ENCODE assay signal across 8 mouse cellular contexts in the genomic region with DNA sequence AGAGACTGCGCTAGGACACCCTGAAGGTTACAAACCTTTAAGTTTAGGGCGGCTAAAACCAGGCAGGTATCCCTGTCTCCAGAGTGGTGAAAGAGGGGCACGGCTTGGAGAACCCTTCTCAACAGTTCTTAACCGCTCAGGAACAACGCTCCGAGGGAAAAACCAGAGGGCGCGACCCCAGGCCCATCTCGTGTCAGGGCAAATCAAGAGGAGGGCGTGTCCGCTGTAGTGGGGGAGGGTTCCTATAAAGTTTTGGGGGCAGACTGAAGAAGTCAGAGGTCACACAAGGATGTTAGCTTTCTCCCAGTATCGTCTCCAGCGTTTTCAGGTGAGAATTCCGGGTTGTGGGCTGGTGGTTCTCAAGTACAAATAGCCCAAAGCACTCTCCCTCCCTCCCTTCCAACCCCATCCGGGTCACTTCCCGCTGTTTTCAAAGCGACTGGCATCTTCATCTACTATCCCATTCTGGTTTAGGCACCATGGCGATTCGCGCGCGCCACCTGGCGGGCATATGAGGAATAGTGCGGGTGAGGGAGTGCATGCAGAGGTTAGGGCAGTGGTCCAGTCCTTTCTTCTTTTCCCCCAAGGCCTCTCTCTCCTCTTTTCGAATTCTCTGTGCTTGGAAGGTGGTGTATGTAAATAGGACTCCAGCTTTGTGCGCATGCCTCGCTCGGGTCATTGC. TPM values are rescaled to one million over a fixed set of nuclear protein-coding genes. Genes with fewer than 3 reads are reported as not detected.
A peak's percentile ranks its signal among the peaks of the same experiment; 100 is the strongest.
DNase-seq lines count a peak whose midpoint lies in the region; ATAC-seq lines count a peak whose summit lies in the region.

Gene Ccdc83, minus strand, starts transcription at position 489 of the 682 bp plus-strand sequence.

- intact Hi-C loops in gastrocnemius, postnatal 14 days (cut with DNase I; ENCODE audit: low total_unique reads), result loop anchor here (5.0 kb wide), 1 partner anchor 268 kb away; no protein-coding TSS in a partner anchor

- peak; percentile 74 to 91 for DNase-seq in adrenal gland, adult (ENCODE audit: inconsistent age in 2 of 2, low spot score in 1 of 2)
- DNase-seq in embryo, embryonic 10.5 days (ENCODE audit: low spot score), result peak; percentile 94
- DNase-seq in gastrocnemius, postnatal 14 days, result peak; percentile 83
- DNase-seq in left cerebral cortex, adult 9 months (ENCODE audit: low spot score in 2 of 2), result peak; percentile 42 to 85
- DNase-seq in right cerebral cortex, postnatal 10 days (ENCODE audit: low spot score in 2 of 2), result peak; percentile 87 to 88
- peak; percentile 77 for DNase-seq in urinary bladder, postnatal 14 days (ENCODE audit: low spot score)

- peak; percentile 92 for ATAC-seq in inflammation-experienced regulatory T-cells, adult 6 months
- ATAC-seq in megakaryocyte progenitor cell, adult 5-6 weeks (replicated peaks; ENCODE audit: poor library complexity), result peak; percentile 98

RNA-seq across cellular contexts. Expression of gene Ccdc83, which starts in this region (rescaled TPM):
- total RNA-seq in gastrocnemius, postnatal 14 days (2021), result under 1 TPM; 0.16 to 0.33 TPM
- polyA plus RNA-seq in inflammation-experienced regulatory T-cells, adult 6 months (2017; shearing (Covaris generic)), result under 1 TPM in 1 of 3 experiments, not detected in 2; 0.25 TPM
- total RNA-seq in megakaryocyte progenitor cell, adult 5-6 weeks (2015), result not detected in 2 replicates
- total RNA-seq in megakaryocyte progenitor cell, adult 5-6 weeks (2017), result not detected in 2 replicates

Comparison
In these comparisons a context has a peak if more than half of its experiments do, and no peak if none do; other contexts are left out.
1. Peak in every context shown above with its lines: DNase-seq and ATAC-seq.
2. Peak in DNase-seq in gastrocnemius, postnatal 14 days; RNA of the gene not detected or under 1 TPM.
3. Peak in ATAC-seq in inflammation-experienced regulatory T-cells, adult 6 months; RNA of the gene not detected or under 1 TPM.
4. Peak in ATAC-seq in megakaryocyte progenitor cell, adult 5-6 weeks; RNA of the gene not detected or under 1 TPM.